Mouse (Mus musculus): Measurements from ENCODE around the gene Mesd.

Mesd gene

DNA sequence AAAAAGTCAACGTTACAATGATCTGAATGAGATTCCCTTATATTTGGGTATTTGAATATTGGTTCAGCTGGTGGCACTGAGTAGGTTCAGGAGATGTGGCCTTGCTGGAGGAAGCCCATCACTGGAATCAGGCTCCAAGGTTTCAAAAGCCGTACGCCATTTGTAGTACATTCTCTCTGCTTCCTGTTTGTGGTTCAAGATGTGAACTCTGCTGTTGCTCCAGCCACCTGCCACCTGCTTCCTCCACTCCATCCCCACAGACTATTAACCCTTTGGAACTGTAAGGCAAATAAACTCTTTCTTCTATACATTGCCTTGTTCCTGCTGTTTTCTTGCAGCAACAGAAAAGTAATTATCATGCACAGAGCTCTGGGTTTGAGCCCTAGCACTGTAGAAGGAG lies 27.6 kb downstream of the Mesd start:
- in situ Hi-C loops (cut with MboI, MseI) = loop anchor here (5.0 to 10.0 kb wide), 2 partner anchors 173 to 435 kb away; partner anchors contain the start of gene Cemip

DNA sequence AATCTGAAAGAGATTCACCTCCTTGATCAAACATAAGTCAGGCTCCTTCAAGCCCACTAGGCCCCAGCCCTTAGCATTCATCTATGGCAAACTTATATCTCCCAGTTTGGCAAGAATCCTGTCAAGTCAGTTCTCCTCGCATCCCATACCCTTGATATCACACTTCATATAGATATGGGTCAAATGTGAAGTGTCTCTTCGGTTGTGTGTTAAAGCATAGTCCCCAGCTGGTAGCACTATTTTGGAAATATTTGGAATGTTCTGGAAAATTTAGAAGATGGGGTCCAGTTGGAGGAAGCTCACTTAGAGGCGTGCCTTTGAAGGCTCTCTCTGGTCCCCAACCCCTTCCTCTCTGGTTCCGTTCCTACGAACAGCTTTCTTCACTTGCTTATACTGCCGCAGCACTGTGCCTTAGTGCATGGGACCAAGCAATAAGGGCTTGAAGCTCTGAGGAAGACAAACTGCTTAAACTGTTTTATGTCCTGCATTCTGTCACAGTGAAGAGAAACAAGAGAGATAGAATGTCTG lies 29.2 kb downstream of the Mesd start:
- in situ Hi-C loops (cut with MboI, MseI) = loop anchor here (5.0 to 10.0 kb wide), 2 partner anchors 171 to 434 kb away; partner anchors contain the start of gene Cemip

GRCm38 (mm10) chr7:83913995-83914394 lies 29.7 kb downstream of the Mesd start:
- in situ Hi-C loops (cut with MboI, MseI) = loop anchor here (5.0 to 10.0 kb wide), 2 partner anchors 171 to 433 kb away; partner anchors contain the start of gene Cemip

GRCm38 (mm10) chr7:83914566-83914965 lies 30.3 kb downstream of the Mesd start:
- in situ Hi-C loops (cut with MboI, MseI) = loop anchor here (5.0 to 10.0 kb wide), 2 partner anchors 170 to 433 kb away; partner anchors contain the start of gene Cemip

DNA sequence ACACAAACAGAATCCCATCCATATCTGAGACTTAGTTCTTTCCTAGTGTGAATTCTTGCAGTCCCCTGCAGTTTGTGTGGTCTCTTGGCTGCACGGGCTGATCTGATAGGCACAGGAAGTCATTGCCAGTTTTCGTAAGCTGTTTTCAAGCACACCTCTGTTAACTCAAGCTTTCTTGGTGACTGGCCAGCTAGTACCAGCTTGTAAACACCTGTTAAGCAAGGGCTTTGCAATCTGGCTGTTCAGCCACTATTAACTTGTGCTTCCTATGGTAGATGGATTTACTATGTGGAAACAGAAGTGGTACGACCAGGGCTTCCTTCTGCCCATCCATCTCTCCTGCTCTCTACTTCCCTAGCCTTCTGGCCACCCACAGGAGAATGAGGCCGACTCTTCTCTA lies 36.0 kb downstream of the Mesd start:
- in situ Hi-C loops (cut with MboI, MseI) = no loop called here

GRCm38 (mm10) chr7:83921637-83922036 lies 37.4 kb downstream of the Mesd start:
- in situ Hi-C loops (cut with MboI, MseI) = no loop called here

DNA sequence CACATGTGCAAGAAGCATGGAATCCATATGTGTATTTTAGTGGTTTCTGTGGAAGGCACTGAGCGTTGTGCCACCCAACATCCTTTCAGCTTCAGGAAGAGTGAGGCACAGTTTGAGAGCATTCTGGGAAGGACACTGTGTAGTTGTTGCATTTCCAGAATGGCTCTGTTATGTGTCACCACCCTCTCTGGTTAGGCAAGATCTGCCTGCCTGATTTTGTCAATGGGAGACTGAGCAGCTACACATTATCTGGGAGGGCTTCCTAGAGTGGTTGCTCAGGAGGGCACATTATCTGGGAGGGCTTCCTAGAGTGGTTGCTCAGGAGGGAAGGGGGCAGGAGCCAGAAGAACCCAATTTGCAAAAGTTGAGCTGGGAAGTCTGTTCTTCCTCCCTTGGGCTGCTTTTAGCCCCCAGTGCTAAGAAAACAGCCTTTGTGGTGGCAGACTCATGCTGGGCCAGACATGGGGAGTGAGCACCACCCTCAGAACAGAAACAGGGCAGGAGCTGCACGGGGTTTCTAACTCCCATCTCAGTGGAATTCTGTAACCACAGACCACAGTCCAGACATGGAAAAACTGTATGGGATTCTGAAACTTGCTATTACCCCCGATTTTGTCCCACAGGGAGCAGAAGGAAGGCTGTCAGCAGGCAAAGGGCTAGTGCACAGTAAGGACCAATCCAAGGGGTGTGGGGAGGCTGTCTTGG lies 54.9 kb downstream of the Mesd start:
- in situ Hi-C loops (cut with MboI, MseI) = no loop called here

- in situ Hi-C loops (cut with MboI, MseI) = no loop called here
These were observed 55.9 kb downstream of the Mesd start for GRCm38 (mm10) chr7:83940136-83940535.

GRCm38 (mm10) chr7:83941701-83942101 lies 57.4 kb downstream of the Mesd start:
- in situ Hi-C loops (cut with MboI, MseI) = no loop called here

- in situ Hi-C loops (cut with MboI, MseI) = no loop called here
These were observed 64.5 kb downstream of the Mesd start for GRCm38 (mm10) chr7:83948743-83949142.

DNA sequence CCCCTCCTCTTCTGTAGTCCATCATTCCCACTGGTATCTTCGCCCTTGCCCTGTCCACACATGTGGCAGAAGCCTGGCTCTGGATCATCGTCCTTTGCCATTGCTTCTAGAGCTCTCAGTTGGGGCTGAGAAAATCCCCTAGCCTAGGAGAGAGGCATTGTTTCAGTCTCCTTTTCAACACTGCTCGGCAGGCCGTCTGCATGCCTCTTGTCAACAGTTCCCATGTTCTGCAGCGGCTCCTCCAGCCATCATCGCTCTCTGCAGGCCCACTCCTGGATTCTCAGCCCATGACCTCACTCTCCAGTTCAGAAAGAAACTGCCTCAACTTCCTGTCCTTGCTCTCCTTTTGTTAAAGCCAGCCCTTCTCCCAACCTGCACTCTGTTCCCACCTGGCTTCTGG lies 65.4 kb downstream of the Mesd start:
- in situ Hi-C loops (cut with MboI, MseI) = no loop called here

Data from regulatory T cell (primary cell).